Mouse (Mus musculus): ENCODE results near the gene Ccl19. TPM values are rescaled to one million over a fixed set of nuclear protein-coding genes. Genes with fewer than 3 reads are reported as not detected.
"Not testable (repeated sequence)": the region's sequence is repeated elsewhere in the genome, so short reads cannot be mapped to it uniquely, and the experiment has no call there.

Ccl19 gene
- not detected in 2 replicates for polyA plus RNA-seq (2016; fragmentation: Nextera tagmentation; extraction: Ambion mirVana)

GRCm38 (mm10) chr4:42756477-42756876 lies at the start of gene Ccl19:
Gene Ccl19, minus strand, starts transcription at chr4:42756577.
- no CpG with 5 or more reads among the region's 6 CpGs for WGBS
- not testable (repeated sequence) for H3K36me3 ChIP-seq (replicated peaks); H3K4me3 ChIP-seq; H3K27me3 ChIP-seq (ENCODE audit: poor library complexity, severe bottlenecking); H3K9me3 ChIP-seq; DNase-seq (ENCODE audit: extremely low spot score, low spot score); H3K4me1 ChIP-seq; H3K27ac ChIP-seq

GRCm38 (mm10) chr4:42773893-42774292 lies 17.5 kb upstream of the Ccl19 start, which contains the start of gene Ccl21a:
Gene Ccl21a, minus strand, starts transcription at chr4:42773993.
- not testable (repeated sequence) for H3K9me3 ChIP-seq; H3K36me3 ChIP-seq (replicated peaks)
- no CpG with 5 or more reads among the region's 5 CpGs for WGBS

GRCm38 (mm10) chr4:42735245-42735644 lies 21.1 kb downstream of the Ccl19 start, which contains the start of gene 4930578G10Rik:
Gene 4930578G10Rik, plus strand, starts transcription at chr4:42735545.
- H3K36me3 ChIP-seq (replicated peaks); H3K9me3 ChIP-seq; H3K27me3 ChIP-seq (ENCODE audit: poor library complexity, severe bottlenecking); DNase-seq (ENCODE audit: extremely low spot score, low spot score); H3K4me1 ChIP-seq; H3K4me3 ChIP-seq; H3K27ac ChIP-seq: not testable (repeated sequence)
- WGBS = no CpG with 5 or more reads among the region's 13 CpGs

More at GRCm38 (mm10) chr4:42773893-42774292, 17.5 kb upstream of the Ccl19 start, which contains the start of gene Ccl21a:
- not testable (repeated sequence) for H3K4me3 ChIP-seq; DNase-seq (ENCODE audit: extremely low spot score, low spot score); H3K27ac ChIP-seq; H3K27me3 ChIP-seq (ENCODE audit: poor library complexity, severe bottlenecking); H3K4me1 ChIP-seq

Other genes with a start within 250 kb of the Ccl19 start
- 0.05 TPM in 1 of 2 replicates, not detected in the other for gene Fam205a2, start 228.4 kb downstream of the Ccl19 start, polyA plus RNA-seq (2016; fragmentation: Nextera tagmentation; extraction: Ambion mirVana)
- gene Gm10591, start 144.4 kb downstream of the Ccl19 start, polyA plus RNA-seq (2016; fragmentation: Nextera tagmentation; extraction: Ambion mirVana) = not detected in 2 replicates
- not detected in 2 replicates for gene Gm2564, start 126.9 kb downstream of the Ccl19 start, polyA plus RNA-seq (2016; fragmentation: Nextera tagmentation; extraction: Ambion mirVana)
- not detected in 2 replicates for gene Ccl27b, start 101.3 kb downstream of the Ccl19 start, polyA plus RNA-seq (2016; fragmentation: Nextera tagmentation; extraction: Ambion mirVana)
- not detected in 2 replicates for gene Il11ra2, start 94.7 kb downstream of the Ccl19 start, polyA plus RNA-seq (2016; fragmentation: Nextera tagmentation; extraction: Ambion mirVana)
- 0.58 and 0.73 TPM in 2 replicates for gene 4930578G10Rik, start 21.0 kb downstream of the Ccl19 start, polyA plus RNA-seq (2016; fragmentation: Nextera tagmentation; extraction: Ambion mirVana)
- gene Ccl21a, start 17.4 kb upstream of the Ccl19 start, polyA plus RNA-seq (2016; fragmentation: Nextera tagmentation; extraction: Ambion mirVana) = 0.32 TPM in 1 of 2 replicates, not detected in the other
- gene Fam205a1, start 97.3 kb upstream of the Ccl19 start, polyA plus RNA-seq (2016; fragmentation: Nextera tagmentation; extraction: Ambion mirVana) = 0.07 TPM in 1 of 2 replicates, not detected in the other
- gene Gm12394, start 100.2 kb upstream of the Ccl19 start, polyA plus RNA-seq (2016; fragmentation: Nextera tagmentation; extraction: Ambion mirVana) = 0.27 and 0.37 TPM in 2 replicates
- gene Fam205c, start 117.7 kb upstream of the Ccl19 start, polyA plus RNA-seq (2016; fragmentation: Nextera tagmentation; extraction: Ambion mirVana) = 0.18 and 0.53 TPM in 2 replicates
- 0.33 and 0.51 TPM in 2 replicates for gene Phf24, start 160.1 kb upstream of the Ccl19 start, polyA plus RNA-seq (2016; fragmentation: Nextera tagmentation; extraction: Ambion mirVana)
- 11.5 and 16.2 TPM in 2 replicates for gene Dnajb5, start 193.2 kb upstream of the Ccl19 start, polyA plus RNA-seq (2016; fragmentation: Nextera tagmentation; extraction: Ambion mirVana)
- gene 1700022I11Rik, start 213.0 kb upstream of the Ccl19 start, polyA plus RNA-seq (2016; fragmentation: Nextera tagmentation; extraction: Ambion mirVana) = 0.27 and 0.52 TPM in 2 replicates
- gene Vcp, start 243.9 kb upstream of the Ccl19 start, polyA plus RNA-seq (2016; fragmentation: Nextera tagmentation; extraction: Ambion mirVana) = 655 and 667 TPM in 2 replicates

All from forebrain, embryonic 10.5 days (tissue).